Comparison of ENCODE assay signal across 8 mouse cellular contexts in genomic region chr12:112955800-112956199, GRCm38 (mm10). TPM values are rescaled to one million over a fixed set of nuclear protein-coding genes. Genes with fewer than 3 reads are reported as not detected.
DNase-seq lines count a peak whose midpoint lies in the region; ATAC-seq lines count a peak whose summit lies in the region.

No protein-coding gene starts in this region.

- no peak overlapping the region for H3K4me2 ChIP-seq in limb, embryonic 12.5 days
- no peak overlapping the region for H3K4me2 ChIP-seq in midbrain, embryonic 15.5 days

- DNase-seq in urinary bladder, postnatal 14 days (ENCODE audit: low spot score), result peak; percentile 80
- no peak for DNase-seq in urinary bladder, adult 2 months (ENCODE audit: low spot score)
- DNase-seq in cerebellum, postnatal 36 days, result peak; percentile 83 to 89
- DNase-seq in gastrocnemius, adult 8-10 months (ENCODE audit: low spot score in 2 of 2), result peak; percentile 66 to 68
- peak; percentile 85 for DNase-seq in kidney, adult 18-20 months
- DNase-seq in spleen, postnatal 4 days (ENCODE audit: low spot score in 2 of 2), result peak; percentile 76 to 90

- H3K9ac ChIP-seq in limb, embryonic 12.5 days (replicated peaks), result no peak overlapping the region
- H3K9ac ChIP-seq in midbrain, embryonic 15.5 days, result no peak overlapping the region

- no peak overlapping the region for H3K27ac ChIP-seq in limb, embryonic 12.5 days
- H3K27ac ChIP-seq in midbrain, embryonic 15.5 days, result no peak overlapping the region

- H3K4me1 ChIP-seq in limb, embryonic 12.5 days (replicated peaks), result peaks cover 9% of the 10 kb centered on the region
- H3K4me1 ChIP-seq in midbrain, embryonic 15.5 days, result peaks cover 10% of the 10 kb centered on the region

- no peak overlapping the region for H3K4me3 ChIP-seq in limb, embryonic 12.5 days (replicated peaks)
- H3K4me3 ChIP-seq in midbrain, embryonic 15.5 days, result no peak overlapping the region

- ATAC-seq in limb, embryonic 12.5 days (ENCODE audit: insufficient number of reproducible peaks, insufficient read depth, low FRiP score, low TSS enrichment, low read depth), result 0 out of 2 replicates have a peak, but pooled peaks have one; percentile 26
- 0 out of 2 replicates have a peak, but pooled peaks have one; percentile 24 for ATAC-seq in midbrain, embryonic 15.5 days (replicated peaks)

- peaks cover 48% of the 10 kb centered on the region for H3K36me3 ChIP-seq in limb, embryonic 12.5 days
- H3K36me3 ChIP-seq in midbrain, embryonic 15.5 days (replicated peaks), result peaks cover 7% of the 10 kb centered on the region; the same call in 1 of the 2 replicates

- 47% methylated on average over 4 of the region's 4 CpGs for WGBS in limb, embryonic 12.5 days
- WGBS in midbrain, embryonic 15.5 days, result 34% methylated on average over 4 of the region's 4 CpGs

- no peaks in the 10 kb centered on the region for H3K9me3 ChIP-seq in limb, embryonic 12.5 days
- H3K9me3 ChIP-seq in midbrain, embryonic 15.5 days, result no peaks in the 10 kb centered on the region

- H3K27me3 ChIP-seq in limb, embryonic 12.5 days, result no peaks in the 10 kb centered on the region; the same call in 1 of the 2 replicates
- H3K27me3 ChIP-seq in midbrain, embryonic 15.5 days (replicated peaks), result no peaks in the 10 kb centered on the region

RNA-seq across cellular contexts. Expression of gene Nudt14, which starts 13.9 kb away (rescaled TPM):
- polyA plus RNA-seq in urinary bladder, adult 2 months (2012; rRNA removed), result 42.4 and 54.6 TPM in 2 replicates
- 1 to 10 TPM; 5.2 to 8.8 (median 7.5) TPM for total RNA-seq in gastrocnemius, adult 8-10 months (2022)
- polyA plus RNA-seq in limb, embryonic 12.5 days (2016; fragmentation: Nextera tagmentation; extraction: Ambion mirVana), result 81.6 and 95.2 TPM in 2 replicates
- polyA plus RNA-seq in midbrain, embryonic 15.5 days (2015; fragmentation: Nextera tagmentation; extraction: Ambion mirVana), result 60.6 and 60.8 TPM in 2 replicates

RNA-seq across cellular contexts. Expression of gene Btbd6, which starts 20.5 kb away (rescaled TPM):
- 23.9 and 26.8 TPM in 2 replicates for polyA plus RNA-seq in urinary bladder, adult 2 months (2012; rRNA removed)
- total RNA-seq in gastrocnemius, adult 8-10 months (2022), result 10 to 100 TPM; 18.6 to 23.6 (median 21.7) TPM
- polyA plus RNA-seq in limb, embryonic 12.5 days (2016; fragmentation: Nextera tagmentation; extraction: Ambion mirVana), result 25.7 and 29.1 TPM in 2 replicates
- 57.4 and 60.2 TPM in 2 replicates for polyA plus RNA-seq in midbrain, embryonic 15.5 days (2015; fragmentation: Nextera tagmentation; extraction: Ambion mirVana)

RNA-seq across cellular contexts. Expression of gene Jag2, which starts 26.2 kb away (rescaled TPM):
- polyA plus RNA-seq in urinary bladder, adult 2 months (2012; rRNA removed), result 42.7 and 62.7 TPM in 2 replicates
- 10 to 100 TPM; 22.3 to 31.0 (median 26.7) TPM for total RNA-seq in gastrocnemius, adult 8-10 months (2022)
- 6.4 and 6.8 TPM in 2 replicates for polyA plus RNA-seq in limb, embryonic 12.5 days (2016; fragmentation: Nextera tagmentation; extraction: Ambion mirVana)
- polyA plus RNA-seq in midbrain, embryonic 15.5 days (2015; fragmentation: Nextera tagmentation; extraction: Ambion mirVana), result 16.4 and 18.4 TPM in 2 replicates

RNA-seq across cellular contexts. Expression of gene Brf1, which starts 44.7 kb away (rescaled TPM):
- 69.1 and 82.7 TPM in 2 replicates for polyA plus RNA-seq in urinary bladder, adult 2 months (2012; rRNA removed)
- total RNA-seq in gastrocnemius, adult 8-10 months (2022), result 10 to 100 TPM; 13.8 to 18.9 (median 18.4) TPM
- polyA plus RNA-seq in limb, embryonic 12.5 days (2016; fragmentation: Nextera tagmentation; extraction: Ambion mirVana), result 76.0 and 83.0 TPM in 2 replicates
- 56.0 and 58.5 TPM in 2 replicates for polyA plus RNA-seq in midbrain, embryonic 15.5 days (2015; fragmentation: Nextera tagmentation; extraction: Ambion mirVana)

RNA-seq across cellular contexts. Expression of gene Pacs2, which starts 58.5 kb away (rescaled TPM):
- 38.9 and 40.9 TPM in 2 replicates for polyA plus RNA-seq in urinary bladder, adult 2 months (2012; rRNA removed)
- total RNA-seq in gastrocnemius, adult 8-10 months (2022), result 10 to 100 TPM; 32.6 to 36.9 (median 36.3) TPM
- 15.8 and 17.9 TPM in 2 replicates for polyA plus RNA-seq in limb, embryonic 12.5 days (2016; fragmentation: Nextera tagmentation; extraction: Ambion mirVana)
- polyA plus RNA-seq in midbrain, embryonic 15.5 days (2015; fragmentation: Nextera tagmentation; extraction: Ambion mirVana), result 34.6 and 35.1 TPM in 2 replicates
